Mouse (Mus musculus): ENCODE results near the gene Tdg. TPM values are rescaled to one million over a fixed set of nuclear protein-coding genes. Genes with fewer than 3 reads are reported as not detected.

Gene Tdg
- total RNA-seq, 2 experiments from 2014 or later = 31.2 to 32.5 TPM

Other genes starting within 250 kb of the Tdg start
- gene Gm1553, start 137.2 kb upstream of the Tdg start, total RNA-seq (2021) = not detected
- gene 1190007I07Rik, start 6.6 kb upstream of the Tdg start, total RNA-seq (2021) = 10 to 100 TPM; 24.2 to 25.0 TPM
- gene Glt8d2, start 60.8 kb downstream of the Tdg start, total RNA-seq (2021) = 1 to 10 TPM; 3.4 to 3.6 TPM
- gene Hcfc2, start 66.3 kb downstream of the Tdg start, total RNA-seq (2021) = 10 to 100 TPM; 30.1 to 38.4 TPM
- gene Nfyb, start 134.3 kb downstream of the Tdg start, total RNA-seq (2021) = 10 to 100 TPM; 18.4 to 19.9 TPM
- 10 to 100 TPM; 51.2 TPM for gene Txnrd1, start 204.1 kb downstream of the Tdg start, total RNA-seq (2021)
- gene Eid3, start 236.8 kb downstream of the Tdg start, total RNA-seq (2021) = 1 to 10 TPM in 1 of 2 experiments, under 1 TPM in 1; 0.60 to 1.8 TPM

Data from heart, postnatal 10 days (tissue).